Mouse (Mus musculus) lung, embryonic 15.5 days (tissue): ENCODE data around the gene Dcp1a. TPM values are rescaled to one million over a fixed set of nuclear protein-coding genes. Genes with fewer than 3 reads are reported as not detected.

Source experiments
- ATAC-seq: fragments of 200-750 bp; cut with Nextera tagmentation; 2 replicates; pipeline ENCODE4 v1.8.0; 2017; ENCODE audit warnings: moderate number of reproducible peaks, borderline replicate concordance; ENCODE audit not compliant: low FRiP score, low TSS enrichment; ENCODE audit errors: extremely low read depth
- H3K27ac ChIP-seq: fragments of 300-500 bp; sonication (generic); 2 replicates; pipeline ENCODE4 v1.5.1; 2015; ENCODE audit warnings: moderate library complexity, mild to moderate bottlenecking, inconsistent platforms
- H3K27me3 ChIP-seq: fragments of 300-500 bp; sonication (generic); 2 replicates; pipeline ENCODE4 v1.6.1; 2015; ENCODE audit warnings: inconsistent platforms
- H3K36me3 ChIP-seq: fragments of 300-500 bp; sonication (generic); 2 replicates; pipeline ENCODE4 v1.6.1; 2015; ENCODE audit warnings: inconsistent platforms
- H3K4me1 ChIP-seq: fragments of 300-500 bp; sonication (generic); 2 replicates; pipeline ENCODE4 v1.6.1; 2015; ENCODE audit warnings: inconsistent platforms
- H3K4me2 ChIP-seq: fragments of 300-500 bp; sonication (generic); 2 replicates; pipeline ENCODE4 v1.6.1; 2015; ENCODE audit warnings: inconsistent platforms, mild to moderate bottlenecking, moderate library complexity
- H3K4me3 ChIP-seq: fragments of 300-500 bp; sonication (generic); 2 replicates; pipeline ENCODE4 v1.5.1; 2015; ENCODE audit warnings: mild to moderate bottlenecking, inconsistent platforms
- H3K9ac ChIP-seq: fragments of 300-500 bp; sonication (generic); 2 replicates; pipeline ENCODE4 v1.6.1; 2015; ENCODE audit warnings: inconsistent platforms
- H3K9me3 ChIP-seq: fragments of 300-500 bp; sonication (generic); 2 replicates; pipeline ENCODE4 v1.6.1; 2016; ENCODE audit warnings: inconsistent platforms
- WGBS: fragments of 180-500 bp; shearing (Covaris S2); methylation state at CpG from one replicate; pipeline ENCODE4 v1.1.7; 2015; 5-methylcytosine and 5-hydroxymethylcytosine counted together
- polyA plus RNA-seq: library from polyadenylated mRNA; unstranded; fragments of >200 nt; fragmentation: Nextera tagmentation; extraction: Ambion mirVana; gene quantifications from 2 replicates; pipeline ENCODE4 v1.2.1, GENCODE M21; 2015

The Dcp1a gene
- polyA plus RNA-seq, 1 experiment from 2014 or later: 26.7 TPM

- no peaks in the 10 kb centered on the region for H3K9me3 ChIP-seq
- no peak overlapping the region for H3K4me2 ChIP-seq
- H3K9ac ChIP-seq: no peak overlapping the region
- H3K27me3 ChIP-seq: no peaks in the 10 kb centered on the region
- no peak overlapping the region for H3K27ac ChIP-seq
- no peak overlapping the region for H3K4me3 ChIP-seq
- no peaks in the 10 kb centered on the region; the same call in 1 of the 2 replicates for H3K4me1 ChIP-seq
- no peak for ATAC-seq
- H3K36me3 ChIP-seq: no peaks in the 10 kb centered on the region
- 47% methylated on average over 5 of the region's 5 CpGs for WGBS
These were observed 5.7 kb upstream of the Dcp1a start for GRCm38 (mm10) chr14:30473605-30474004.

- Histone ChIP-seq H3K27me3 (no peaks in the 10 kb centered on the region), H3K4me1 (0 out of 2 replicates have a peak, but pooled peaks cover 2% of the 10 kb centered on the region), H3K4me2 (no peak overlapping the region), H3K27ac (no peak overlapping the region), H3K36me3 (no peaks in the 10 kb centered on the region), H3K4me3 (no peak overlapping the region), H3K9ac (no peak overlapping the region), H3K9me3 (no peaks in the 10 kb centered on the region)
- WGBS: 69% methylated on average over 6 of the region's 6 CpGs
- no peak for ATAC-seq
These were observed 4.9 kb upstream of the Dcp1a start for GRCm38 (mm10) chr14:30474416-30474815.

GRCm38 (mm10) chr14:30491342-30491741 is 12.0 kb downstream of the Dcp1a start, which contains the start of gene Cacna1d:
Gene Cacna1d (minus strand): TSS chr14:30491455.
- H3K9me3 ChIP-seq: no peaks in the 10 kb centered on the region
- no peak within 1 kb of the TSS for H3K27ac ChIP-seq
- H3K4me1 ChIP-seq: peaks cover 5% of the 10 kb centered on the region; the same call in 1 of the 2 replicates
- no peak within 1 kb of the TSS for H3K4me2 ChIP-seq
- no peak within 1 kb of the TSS for H3K4me3 ChIP-seq
- ATAC-seq: no peak
- WGBS: 68% methylated on average over 9 of the region's 9 CpGs
- peaks cover 45% of the 10 kb centered on the region for H3K36me3 ChIP-seq
- H3K9ac ChIP-seq: no peak within 1 kb of the TSS
- no peaks in the 10 kb centered on the region for H3K27me3 ChIP-seq

DNA sequence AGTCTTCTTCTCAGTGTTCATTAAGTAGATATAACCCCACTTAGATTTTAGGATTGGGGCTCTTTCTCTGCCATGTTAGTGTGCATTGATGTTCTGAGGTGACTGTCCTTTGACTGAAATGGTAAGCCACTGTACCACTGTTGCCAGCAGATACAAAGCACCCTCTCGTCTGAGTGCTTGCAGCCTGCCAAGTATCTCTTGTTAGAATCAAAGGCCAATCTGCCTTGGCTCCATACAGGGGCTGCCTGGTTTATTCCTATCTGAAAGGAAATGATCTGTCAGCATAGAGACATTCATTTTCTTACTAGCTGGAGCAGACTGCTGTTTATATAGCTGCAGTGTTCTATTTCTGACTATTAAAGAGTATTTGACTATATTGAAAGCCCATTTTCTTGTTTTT is 13.9 kb downstream of the Dcp1a start:
- 30% methylated on average over 1 of the region's 1 CpGs for WGBS
- no peak for ATAC-seq
- Histone ChIP-seq H3K4me2 (no peak overlapping the region), H3K36me3 (peaks cover 39% of the 10 kb centered on the region), H3K27ac (no peak overlapping the region), H3K27me3 (no peaks in the 10 kb centered on the region), H3K9me3 (no peaks in the 10 kb centered on the region), H3K4me3 (no peak overlapping the region), H3K9ac (no peak overlapping the region), H3K4me1 (peaks cover 5% of the 10 kb centered on the region; the same call in 1 of the 2 replicates)

DNA sequence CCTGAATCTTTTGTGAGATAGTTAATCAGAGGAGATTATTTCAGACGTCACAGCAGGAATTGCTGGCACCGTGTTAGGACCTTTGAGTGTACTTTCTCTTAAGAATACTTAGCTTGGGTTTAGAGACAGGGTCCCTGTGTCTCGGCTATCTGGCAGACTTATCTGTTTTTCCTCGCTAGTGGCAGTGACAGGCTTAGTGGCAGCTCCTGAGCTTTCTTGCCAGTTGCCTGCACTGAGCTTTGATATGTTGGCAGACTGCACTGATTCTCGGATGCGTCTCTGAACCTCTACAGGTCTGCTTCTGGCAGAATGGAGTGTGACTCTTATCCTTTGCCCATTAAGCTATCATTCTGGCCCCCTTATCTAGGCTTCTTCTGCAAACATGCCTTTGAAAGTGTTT is 15.7 kb downstream of the Dcp1a start:
- no peak overlapping the region for H3K4me2 ChIP-seq
- no peak overlapping the region for H3K9ac ChIP-seq
- peaks cover 30% of the 10 kb centered on the region for H3K36me3 ChIP-seq
- H3K4me3 ChIP-seq: no peak overlapping the region
- 41% methylated on average over 6 of the region's 6 CpGs for WGBS
- H3K27ac ChIP-seq: no peak overlapping the region
- no peaks in the 10 kb centered on the region for H3K27me3 ChIP-seq
- H3K9me3 ChIP-seq: no peaks in the 10 kb centered on the region
- ATAC-seq: no peak
- peaks cover 5% of the 10 kb centered on the region; the same call in 1 of the 2 replicates for H3K4me1 ChIP-seq

DNA sequence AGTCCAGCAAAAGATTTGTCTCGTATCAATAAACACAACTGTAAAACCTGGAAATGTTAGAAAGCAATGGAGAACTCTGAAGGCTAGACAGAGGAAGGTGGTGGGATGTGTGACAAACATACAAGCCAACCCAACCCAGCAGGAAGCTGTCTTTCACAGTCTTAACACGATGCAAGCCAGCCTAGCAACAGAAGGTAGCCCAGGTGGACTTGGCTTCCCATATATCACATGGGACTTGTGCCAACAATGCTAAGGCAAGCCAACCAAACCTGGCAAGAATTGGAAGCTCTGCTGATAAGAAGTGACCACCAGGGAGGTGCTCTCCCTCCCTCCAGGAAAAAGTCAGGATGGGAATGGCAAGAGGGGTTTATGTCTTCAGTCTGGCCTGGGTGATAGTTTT is 18.9 kb downstream of the Dcp1a start:
- WGBS: 76% methylated on average over 2 of the region's 2 CpGs
- H3K9me3 ChIP-seq: no peaks in the 10 kb centered on the region
- 0 out of 2 replicates have a peak, but pooled peaks cover 5% of the 10 kb centered on the region for H3K4me1 ChIP-seq
- H3K27ac ChIP-seq: no peak overlapping the region
- peaks cover 21% of the 10 kb centered on the region for H3K36me3 ChIP-seq
- no peak overlapping the region for H3K9ac ChIP-seq
- H3K4me3 ChIP-seq: no peak overlapping the region
- no peak overlapping the region for H3K4me2 ChIP-seq
- no peaks in the 10 kb centered on the region for H3K27me3 ChIP-seq
- ATAC-seq: no peak

- Histone ChIP-seq H3K27ac (no peak overlapping the region), H3K36me3 (peaks cover 51% of the 10 kb centered on the region), H3K4me1 (no peaks in the 10 kb centered on the region), H3K9me3 (no peaks in the 10 kb centered on the region), H3K4me2 (no peak overlapping the region), H3K27me3 (no peaks in the 10 kb centered on the region), H3K4me3 (no peak overlapping the region), H3K9ac (no peak overlapping the region)
- WGBS: 90% methylated on average over 5 of the region's 5 CpGs
- no peak for ATAC-seq
These were observed 25.7 kb downstream of the Dcp1a start for GRCm38 (mm10) chr14:30504990-30505389.

DNA sequence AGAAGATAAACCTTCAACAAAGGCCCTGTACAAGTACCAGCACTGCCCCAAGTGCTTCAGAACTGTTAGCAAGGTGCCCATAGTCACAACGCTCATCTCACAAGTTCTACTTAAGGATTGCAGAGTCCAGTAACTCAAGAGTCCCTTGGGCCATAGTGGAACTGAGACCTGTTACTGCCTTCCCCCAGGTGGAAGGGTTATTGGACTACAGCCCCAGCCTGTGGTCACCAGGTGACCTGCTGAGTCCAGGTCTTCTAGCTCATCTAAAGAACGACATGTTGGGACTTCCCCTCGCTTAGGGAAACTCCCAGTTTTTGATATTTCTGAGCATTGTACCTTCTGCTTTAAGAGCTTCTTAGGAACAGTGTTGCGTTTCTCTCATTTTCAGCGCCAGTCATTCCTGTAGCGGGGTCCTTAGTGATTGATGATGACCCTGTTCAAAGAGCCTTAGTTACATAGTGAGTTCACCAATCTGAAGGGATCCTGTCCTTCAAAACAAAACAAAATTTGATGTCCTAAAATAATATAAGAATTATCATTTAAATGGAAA is 31.0 kb downstream of the Dcp1a start:
- Histone ChIP-seq H3K9ac (no peak overlapping the region), H3K9me3 (no peaks in the 10 kb centered on the region), H3K4me2 (no peak overlapping the region), H3K27me3 (no peaks in the 10 kb centered on the region), H3K36me3 (peaks cover 61% of the 10 kb centered on the region), H3K4me1 (no peaks in the 10 kb centered on the region), H3K4me3 (no peak overlapping the region), H3K27ac (no peak overlapping the region)
- WGBS: 89% methylated on average over 6 of the region's 6 CpGs
- no peak for ATAC-seq

DNA sequence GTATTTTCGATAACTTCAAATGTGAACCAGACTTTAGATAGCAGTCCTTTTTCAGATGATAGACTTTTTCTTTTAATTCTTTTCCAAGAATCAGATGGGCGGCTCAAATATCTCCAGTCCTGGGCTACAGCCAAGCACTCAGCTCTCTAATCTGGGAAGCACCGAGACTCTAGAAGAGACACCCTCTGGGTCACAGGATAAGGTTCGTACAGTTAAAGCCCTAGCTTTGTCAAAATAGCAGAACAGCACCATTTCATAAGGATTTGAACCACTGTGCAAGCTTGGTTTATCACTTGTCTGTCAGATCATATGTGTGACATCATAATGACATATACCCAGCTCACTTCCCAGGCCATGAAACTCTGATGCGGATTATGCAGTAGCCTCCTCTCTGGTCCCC is 33.6 kb downstream of the Dcp1a start:
- H3K27me3 ChIP-seq: no peaks in the 10 kb centered on the region
- no peaks in the 10 kb centered on the region for H3K9me3 ChIP-seq
- no peak overlapping the region for H3K4me2 ChIP-seq
- ATAC-seq: no peak
- no peak overlapping the region for H3K27ac ChIP-seq
- peaks cover 47% of the 10 kb centered on the region for H3K36me3 ChIP-seq
- 72% methylated on average over 5 of the region's 5 CpGs for WGBS
- no peak overlapping the region for H3K4me3 ChIP-seq
- H3K4me1 ChIP-seq: no peaks in the 10 kb centered on the region
- no peak overlapping the region for H3K9ac ChIP-seq

- Histone ChIP-seq H3K36me3 (peaks cover 61% of the 10 kb centered on the region), H3K9ac (no peak overlapping the region), H3K4me2 (no peak overlapping the region), H3K4me3 (no peak overlapping the region), H3K27me3 (no peaks in the 10 kb centered on the region), H3K9me3 (no peaks in the 10 kb centered on the region), H3K27ac (no peak overlapping the region), H3K4me1 (no peaks in the 10 kb centered on the region)
- no peak for ATAC-seq
- 76% methylated on average over 13 of the region's 13 CpGs for WGBS
These were observed 36.8 kb downstream of the Dcp1a start for GRCm38 (mm10) chr14:30515931-30516723.

- WGBS: 82% methylated on average over 5 of the region's 5 CpGs
- no peak overlapping the region for H3K4me2 ChIP-seq
- no peaks in the 10 kb centered on the region for H3K27me3 ChIP-seq
- H3K36me3 ChIP-seq: peaks cover 70% of the 10 kb centered on the region
- H3K9me3 ChIP-seq: no peaks in the 10 kb centered on the region
- no peak overlapping the region for H3K27ac ChIP-seq
- no peak overlapping the region for H3K9ac ChIP-seq
- ATAC-seq: no peak
- no peaks in the 10 kb centered on the region for H3K4me1 ChIP-seq
- no peak overlapping the region for H3K4me3 ChIP-seq
These were observed 40.0 kb downstream of the Dcp1a start for GRCm38 (mm10) chr14:30519323-30519722.

GRCm38 (mm10) chr14:30523356-30523755 is 44.0 kb downstream of the Dcp1a start:
- no peak overlapping the region for H3K27ac ChIP-seq
- no peaks in the 10 kb centered on the region for H3K27me3 ChIP-seq
- no peak overlapping the region for H3K9ac ChIP-seq
- ATAC-seq: no peak
- no peak overlapping the region for H3K4me2 ChIP-seq
- WGBS: 77% methylated on average over 6 of the region's 6 CpGs
- no peaks in the 10 kb centered on the region for H3K4me1 ChIP-seq
- H3K4me3 ChIP-seq: no peak overlapping the region
- H3K9me3 ChIP-seq: no peaks in the 10 kb centered on the region
- peaks cover 90% of the 10 kb centered on the region for H3K36me3 ChIP-seq
